Mouse (Mus musculus): ENCODE measurements around the gene Taf13.
"Not testable (repeated sequence)": the region's sequence is repeated elsewhere in the genome, so short reads cannot be mapped to it uniquely, and the experiment has no call there.

The Taf13 gene

GRCm38 (mm10) chr3:108571443-108572294 is at the start of gene Taf13:
Gene Taf13, plus strand, starts transcription at chr3:108571698.
- peak; percentile 97 for DNase-seq

DNA sequence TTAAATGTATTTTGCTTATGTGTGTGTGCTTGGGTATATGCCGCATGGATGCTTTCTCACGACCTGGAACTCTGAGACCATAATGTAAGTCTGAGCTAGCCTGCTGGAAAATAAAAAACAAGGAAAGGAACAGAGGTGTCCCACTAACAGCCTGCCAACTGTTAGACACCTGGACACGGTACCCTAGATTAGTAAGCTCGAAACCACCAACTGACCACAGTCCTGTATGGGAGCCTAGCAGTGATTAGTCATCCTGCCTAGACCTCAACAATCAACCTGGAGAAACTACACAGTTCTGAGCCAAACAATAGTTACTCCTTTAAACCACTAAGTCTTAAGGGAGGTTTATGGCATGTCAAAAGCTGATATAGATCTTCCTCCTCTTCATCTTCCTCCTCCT is 48.1 kb upstream of the Taf13 start:
- no peak for DNase-seq

DNA sequence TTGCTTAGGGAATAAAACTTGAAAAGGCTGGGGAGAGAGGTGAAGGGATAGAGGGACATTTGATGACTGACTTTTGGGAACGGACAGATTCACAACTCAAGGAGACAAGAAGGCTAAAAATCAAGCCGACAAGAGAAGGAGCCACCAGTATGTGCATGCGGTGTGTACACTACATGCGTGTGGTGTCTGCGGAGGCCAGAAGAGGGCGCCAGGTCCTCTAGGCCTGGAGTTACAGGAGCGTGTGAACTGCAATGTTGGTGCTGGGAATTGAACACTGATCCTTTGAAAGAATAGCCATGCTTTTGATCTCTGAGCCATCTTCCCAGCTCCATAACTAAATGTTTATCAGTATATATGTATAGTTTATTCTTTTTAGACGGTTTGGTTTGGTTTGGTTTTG is 43.0 kb upstream of the Taf13 start:
- DNase-seq = no peak

- DNase-seq = peak; percentile 32 to 66
These were observed 38.2 kb upstream of the Taf13 start for GRCm38 (mm10) chr3:108533114-108533885.

GRCm38 (mm10) chr3:108533951-108534350 is 37.5 kb upstream of the Taf13 start, which contains the start of gene 1700013F07Rik:
Gene 1700013F07Rik, plus strand, starts transcription at chr3:108534150.
- no peak for DNase-seq

DNA sequence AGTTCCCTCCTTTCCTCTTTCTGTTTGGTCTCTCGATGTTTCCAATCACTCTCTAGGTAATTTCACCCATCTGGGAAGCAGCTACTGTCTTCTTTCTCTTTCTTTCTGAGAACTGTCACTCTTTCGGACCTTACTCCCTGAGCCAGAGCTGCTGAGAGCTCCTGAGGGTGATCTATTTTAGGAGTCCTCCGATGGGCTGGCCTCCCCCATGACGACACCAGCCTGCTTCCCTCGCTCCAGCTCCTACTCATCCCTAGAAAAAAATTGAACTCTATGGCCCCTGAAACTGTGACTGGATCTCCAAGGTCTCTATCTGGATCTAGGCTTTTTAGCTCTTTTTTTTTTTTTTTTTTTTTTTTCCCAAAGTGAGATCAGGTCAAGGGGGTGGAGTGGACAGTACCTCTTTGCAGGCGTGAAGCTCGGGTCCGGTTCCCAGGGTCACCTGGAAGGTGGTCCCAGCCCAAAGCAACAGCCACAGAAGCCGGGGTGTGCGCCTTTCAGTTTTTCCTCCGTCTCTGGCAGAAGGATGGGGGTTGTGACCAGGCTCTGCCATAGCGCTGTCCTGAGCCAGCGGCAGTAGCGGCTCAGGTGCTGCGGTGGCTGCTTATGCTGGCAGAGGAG is 35.5 kb upstream of the Taf13 start:
- DNase-seq = no peak

GRCm38 (mm10) chr3:108536517-108537260 is 34.8 kb upstream of the Taf13 start, which contains the start of gene 5330417C22Rik:
Gene 5330417C22Rik, minus strand, starts transcription at chr3:108536536.
- DNase-seq = peak; percentile 58 to 67

DNA sequence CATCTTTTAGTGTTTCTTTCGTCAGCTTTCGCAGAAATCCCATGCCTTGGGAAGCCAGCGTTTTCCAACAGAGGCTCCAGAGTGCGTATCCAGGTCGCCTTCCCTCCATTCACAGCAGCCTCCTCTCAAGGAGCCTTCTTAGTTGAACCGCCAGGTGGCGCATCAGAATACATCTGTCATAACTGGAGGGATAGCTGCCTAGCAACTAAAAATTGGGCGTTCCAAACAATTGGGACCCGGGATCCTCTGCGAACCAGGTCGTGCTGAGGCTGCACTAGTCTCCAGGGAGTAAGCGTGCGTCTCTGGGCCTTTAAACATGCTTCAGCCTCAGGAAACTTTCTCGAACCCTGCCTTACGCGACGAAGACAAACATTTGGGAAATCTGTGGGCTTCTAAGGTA is 34.2 kb upstream of the Taf13 start:
- DNase-seq = peak; percentile 83 to 91

DNA sequence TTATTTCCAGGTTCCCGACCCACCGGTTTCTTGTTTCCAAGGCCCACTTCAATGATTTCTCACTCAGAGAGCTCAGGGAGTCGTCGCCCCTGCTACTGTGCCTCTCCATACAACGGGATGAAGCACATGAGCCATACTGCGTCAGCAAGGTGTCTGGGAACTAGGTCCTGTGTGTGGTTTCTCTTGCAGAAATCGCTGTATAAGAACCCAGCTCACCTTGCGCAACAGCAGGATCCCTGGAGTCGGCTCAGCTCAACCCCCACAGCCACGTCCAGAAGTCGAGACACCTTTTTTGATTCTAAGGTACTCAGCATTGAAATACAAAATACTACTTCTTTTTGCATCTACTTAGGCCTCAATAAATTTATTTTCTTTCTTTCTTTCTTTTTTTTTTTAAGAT is 29.2 kb upstream of the Taf13 start:
- no peak for DNase-seq

DNA sequence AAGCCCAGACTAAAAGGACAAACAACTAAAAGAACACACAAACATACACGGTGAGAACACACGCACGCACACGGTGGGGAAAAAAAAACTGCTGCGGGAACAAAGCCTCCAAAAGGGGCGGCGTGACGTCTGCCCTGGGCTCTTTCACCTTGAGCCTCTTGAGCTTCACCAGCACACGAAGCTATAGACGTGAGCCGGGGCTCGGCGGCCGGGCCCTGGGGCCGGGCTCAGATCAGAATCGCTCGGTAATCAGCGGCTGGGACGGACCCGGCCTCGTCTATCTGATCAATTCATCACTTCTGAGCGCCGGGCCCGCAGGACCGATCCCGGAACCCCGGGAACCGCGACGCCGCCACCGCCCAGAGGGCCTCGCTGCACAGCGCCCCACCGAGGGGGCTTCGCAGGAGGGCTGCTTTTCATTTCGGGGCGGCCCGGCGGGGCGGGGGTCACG is 17.4 kb upstream of the Taf13 start:
- no peak for DNase-seq

DNA sequence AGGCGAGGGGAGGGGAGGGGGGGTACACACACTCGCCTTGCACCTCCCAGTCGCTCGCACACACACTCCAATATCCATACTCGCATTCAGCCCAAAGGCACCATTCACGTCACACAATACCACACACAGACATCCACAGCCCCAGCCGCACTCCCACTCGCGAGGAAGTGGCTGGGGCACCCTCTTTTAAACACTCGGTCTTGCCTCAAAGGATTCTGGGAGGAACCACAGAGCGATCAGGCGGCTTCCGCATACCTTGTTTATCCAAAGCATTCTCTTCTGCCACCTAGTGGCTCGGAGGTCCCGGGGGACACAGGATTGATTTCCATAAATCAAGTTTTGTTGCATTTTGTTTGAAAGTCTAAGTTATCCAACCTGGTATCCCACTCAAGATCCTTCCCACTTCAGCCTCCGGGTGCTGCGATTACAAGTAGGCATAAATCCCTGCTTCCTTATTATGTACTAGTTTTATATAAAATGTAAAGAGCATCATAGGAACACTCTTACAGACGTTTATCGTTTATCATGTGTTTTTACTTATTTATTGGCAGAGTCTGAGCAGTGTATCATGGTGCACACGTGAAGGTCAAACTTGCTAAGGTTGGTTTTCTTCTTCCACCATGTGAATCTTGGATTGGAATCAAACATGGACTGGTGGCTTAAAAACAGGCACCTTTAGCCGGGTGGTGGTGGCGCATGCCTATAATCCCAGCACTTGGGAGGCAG is 16.7 kb upstream of the Taf13 start:
- peak; percentile 92 to 95 for DNase-seq

- no peak for DNase-seq
These were observed 13.6 kb upstream of the Taf13 start for GRCm38 (mm10) chr3:108557888-108558287.

GRCm38 (mm10) chr3:108562133-108562730 is 9.3 kb upstream of the Taf13 start, which contains the start of gene Tmem167b:
Gene Tmem167b, minus strand, starts transcription at chr3:108562466.
- DNase-seq = peak; percentile 97 to 98

DNA sequence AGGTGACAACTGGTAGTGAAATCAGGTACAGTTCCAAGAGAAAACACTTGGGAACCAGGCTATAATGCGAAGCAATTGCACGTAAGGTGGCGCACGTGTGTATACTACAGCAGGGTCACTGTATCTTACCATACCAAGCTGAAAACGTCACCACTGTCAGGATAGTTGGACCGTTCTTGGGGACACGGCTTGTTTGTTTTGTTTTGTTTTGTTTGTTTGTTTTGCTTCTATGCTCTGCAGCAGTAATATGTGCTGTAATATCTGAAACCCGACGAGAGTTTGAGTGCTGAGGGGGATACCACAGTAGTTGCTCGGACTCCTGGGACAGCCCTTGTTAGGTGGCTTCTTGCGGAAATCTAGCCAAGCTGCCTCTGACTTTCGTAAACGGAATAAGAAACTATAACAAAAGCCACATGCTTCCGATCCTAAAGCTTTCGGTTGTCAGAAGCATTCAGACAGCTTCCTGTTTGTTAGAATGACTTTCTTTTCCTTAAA is 8.7 kb upstream of the Taf13 start:
- DNase-seq = peak in 1 of 2 experiments; percentile 53

- DNase-seq = peak; percentile 82 to 91
These were observed 8.2 kb upstream of the Taf13 start for GRCm38 (mm10) chr3:108563309-108563708.

DNA sequence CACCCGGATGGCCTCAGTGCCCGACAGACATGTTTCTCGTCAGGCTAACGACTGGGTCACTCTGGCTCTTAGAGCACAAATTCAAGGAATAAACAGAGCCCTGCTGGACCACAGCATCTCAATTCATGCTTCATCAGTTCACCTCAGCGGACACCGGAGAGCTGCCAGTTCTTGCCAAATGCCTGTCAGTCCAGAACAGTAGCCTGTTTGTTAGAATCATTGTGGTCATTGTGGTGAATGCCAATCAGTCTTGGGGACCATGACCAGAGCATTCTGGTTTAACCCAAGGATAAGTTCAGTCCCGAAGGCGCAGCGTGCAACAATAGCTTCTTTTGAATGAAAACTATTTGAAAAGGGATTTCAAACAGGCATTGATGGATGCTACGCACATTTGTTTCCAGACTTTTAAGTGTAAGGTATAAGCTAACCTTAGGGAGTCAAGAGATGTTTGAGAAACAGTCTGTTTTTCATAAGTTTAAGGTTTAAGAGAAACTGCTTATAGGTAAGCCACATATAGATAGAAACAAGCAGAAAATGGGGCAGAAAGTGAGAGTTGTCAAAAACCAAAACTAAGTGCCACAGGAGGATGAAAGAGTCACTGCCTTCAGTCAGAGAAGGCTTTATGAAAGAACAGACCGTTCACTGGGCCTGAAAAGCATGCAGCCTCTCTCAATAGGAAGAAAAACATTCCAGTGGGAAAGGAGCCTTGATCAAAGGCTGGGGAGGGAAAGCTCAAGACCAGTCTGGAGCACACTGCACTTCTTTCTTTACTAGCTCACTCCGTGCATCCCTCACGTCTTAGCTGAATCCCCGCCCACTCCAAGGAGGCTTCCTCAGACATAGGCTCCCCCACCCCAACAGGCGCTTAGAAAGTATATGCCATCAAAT is 3.3 kb upstream of the Taf13 start:
- DNase-seq = no peak

GRCm38 (mm10) chr3:108569636-108570035 is 1.9 kb upstream of the Taf13 start:
- DNase-seq = not testable (repeated sequence)

- DNase-seq = no peak
These were observed 685 bp upstream of the Taf13 start for GRCm38 (mm10) chr3:108570813-108571212.

DNA sequence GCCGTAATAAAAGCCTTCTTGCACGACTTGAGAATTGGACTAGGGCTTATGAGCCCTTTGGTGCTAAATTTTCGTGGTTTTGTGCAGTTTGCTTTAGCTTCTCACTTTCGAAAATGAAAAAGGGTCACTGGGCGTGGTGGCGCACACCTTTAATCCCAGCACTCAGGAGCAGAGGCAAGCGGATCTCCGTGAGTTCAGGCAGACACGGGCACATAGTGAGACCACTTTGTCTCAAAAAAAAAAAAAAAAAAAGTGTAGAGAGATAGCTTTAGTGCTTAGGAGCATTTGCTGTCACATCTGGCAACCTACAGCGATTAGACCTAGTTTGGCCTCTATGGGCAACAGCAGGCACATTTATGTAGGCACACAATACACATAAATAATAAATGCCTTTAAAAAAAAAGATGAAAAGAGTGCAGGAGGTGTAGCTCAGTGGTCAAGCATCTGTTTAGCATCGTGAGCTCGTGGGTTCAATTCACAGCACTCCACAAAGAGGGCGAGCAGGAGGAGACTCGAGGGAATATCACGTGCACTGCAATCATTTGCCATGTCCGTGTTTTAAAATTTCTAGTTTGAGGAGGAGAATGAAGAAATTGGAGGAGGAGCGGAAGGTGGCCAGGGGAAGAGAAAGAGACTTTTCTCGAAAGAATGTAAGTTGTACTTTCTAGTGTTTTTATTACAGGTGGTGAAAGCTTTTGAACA is 962 bp downstream of the Taf13 start:
- no peak for DNase-seq
